Mouse (Mus musculus) stomach, embryonic 16.5 days (tissue): Measurements from ENCODE around the gene Igll1. TPM values are rescaled to one million over a fixed set of nuclear protein-coding genes. Genes with fewer than 3 reads are reported as not detected.
"Not testable (repeated sequence)": the region's sequence is repeated elsewhere in the genome, so short reads cannot be mapped to it uniquely, and the experiment has no call there.

ENCODE experiments used
- ATAC-seq: fragments of 200-750 bp; cut with Nextera tagmentation; 2 replicates; pipeline ENCODE4 v1.8.0; 2017; ENCODE audit warnings: moderate number of reproducible peaks, moderate TSS enrichment; ENCODE audit not compliant: insufficient read depth, low FRiP score
- H3K27ac ChIP-seq: fragments of 300-500 bp; sonication (generic); 2 replicates; pipeline ENCODE4 v1.5.1; 2014; ENCODE audit warnings: low read length
- H3K27me3 ChIP-seq: fragments of 300-500 bp; sonication (generic); 2 replicates; pipeline ENCODE4 v1.6.1; 2014; ENCODE audit warnings: low read length, control low read depth, mixed read lengths; ENCODE audit not compliant: control insufficient read depth, insufficient read depth
- H3K36me3 ChIP-seq: fragments of 300-500 bp; sonication (generic); 2 replicates; pipeline ENCODE4 v1.6.1; 2014; ENCODE audit warnings: low read length; ENCODE audit not compliant: control insufficient read depth, insufficient read depth
- H3K4me1 ChIP-seq: fragments of 300-500 bp; sonication (generic); 2 replicates; pipeline ENCODE4 v1.6.1; 2014; ENCODE audit warnings: low read length, control low read depth, mixed read lengths; ENCODE audit not compliant: control insufficient read depth, insufficient read depth
- H3K4me2 ChIP-seq: fragments of 300-500 bp; sonication (generic); 2 replicates; pipeline ENCODE4 v1.6.1; 2014; ENCODE audit warnings: low read depth, low read length, mixed read lengths
- H3K4me3 ChIP-seq: fragments of 300-500 bp; sonication (generic); replicated peaks from 2 replicates; pipeline ENCODE4 v1.5.1; 2014; ENCODE audit warnings: mild to moderate bottlenecking, low read length
- H3K9ac ChIP-seq: fragments of 300-500 bp; sonication (generic); 2 replicates; pipeline ENCODE4 v1.6.1; 2014; ENCODE audit warnings: low read length
- H3K9me3 ChIP-seq: fragments of 300-500 bp; sonication (generic); replicated peaks from 2 replicates; pipeline ENCODE4 v1.6.1; 2016; ENCODE audit warnings: low read length, control low read depth; ENCODE audit not compliant: control insufficient read depth
- WGBS: fragments of 180-500 bp; shearing (Covaris S2); extraction: QIAGEN DNeasy Blood & Tissue Kit; methylation state at CpG from one replicate; pipeline ENCODE4 v1.1.7; 2014; 5-methylcytosine and 5-hydroxymethylcytosine counted together
- polyA plus RNA-seq: library from polyadenylated mRNA; unstranded; fragments of >200 nt; fragmentation: Nextera tagmentation; extraction: Ambion mirVana; gene quantifications from 2 replicates; pipeline ENCODE4 v1.2.1, GENCODE M21; 2015

The Igll1 gene
- polyA plus RNA-seq, 1 experiment from 2014 or later = 2.3 TPM

GRCm38 (mm10) chr16:16856731-16857476, 6.9 kb downstream of the Igll1 start:
- 70% methylated on average over 13 of the region's 13 CpGs for WGBS
- Histone ChIP-seq H3K27ac (no peak overlapping the region), H3K9me3 (no peaks in the 10 kb centered on the region), H3K27me3 (no peaks in the 10 kb centered on the region), H3K4me3 (no peak overlapping the region), H3K9ac (no peak overlapping the region), H3K36me3 (no peaks in the 10 kb centered on the region), H3K4me1 (no peaks in the 10 kb centered on the region), H3K4me2 (no peak overlapping the region)
- no peak for ATAC-seq

- not testable (repeated sequence) for H3K27me3 ChIP-seq, H3K9me3 ChIP-seq, H3K4me1 ChIP-seq, H3K27ac ChIP-seq, H3K36me3 ChIP-seq, H3K4me3 ChIP-seq, H3K4me2 ChIP-seq, H3K9ac ChIP-seq, ATAC-seq
- 84% methylated on average over 9 of the region's 9 CpGs for WGBS
Measured at GRCm38 (mm10) chr16:16856054-16856453, 7.7 kb downstream of the Igll1 start.

GRCm38 (mm10) chr16:16855541-16855940, 8.2 kb downstream of the Igll1 start:
- Histone ChIP-seq H3K27ac (no peak overlapping the region), H3K9me3 (no peaks in the 10 kb centered on the region), H3K4me1 (no peaks in the 10 kb centered on the region), H3K4me3 (no peak overlapping the region), H3K4me2 (no peak overlapping the region), H3K36me3 (no peaks in the 10 kb centered on the region), H3K9ac (no peak overlapping the region), H3K27me3 (no peaks in the 10 kb centered on the region)
- WGBS = 88% methylated on average over 1 of the region's 1 CpGs
- ATAC-seq = no peak

- ATAC-seq = no peak
- Histone ChIP-seq H3K36me3 (no peaks in the 10 kb centered on the region), H3K27ac (no peak overlapping the region), H3K4me2 (no peak overlapping the region), H3K9ac (no peak overlapping the region), H3K4me1 (no peaks in the 10 kb centered on the region), H3K4me3 (no peak overlapping the region), H3K27me3 (no peaks in the 10 kb centered on the region), H3K9me3 (no peaks in the 10 kb centered on the region)
- WGBS = 24% methylated on average over 6 of the region's 6 CpGs
Measured at GRCm38 (mm10) chr16:16854836-16855235, 8.9 kb downstream of the Igll1 start.

- H3K27me3 ChIP-seq = no peaks in the 10 kb centered on the region
- no peaks in the 10 kb centered on the region for H3K36me3 ChIP-seq
- H3K4me2 ChIP-seq = no peak overlapping the region
- H3K9ac ChIP-seq = no peak overlapping the region
- ATAC-seq = no peak
- no peaks in the 10 kb centered on the region for H3K9me3 ChIP-seq
- no peak overlapping the region for H3K4me3 ChIP-seq
- WGBS = 80% methylated on average over 3 of the region's 3 CpGs
- H3K4me1 ChIP-seq = no peaks in the 10 kb centered on the region
- no peak overlapping the region for H3K27ac ChIP-seq
Measured at GRCm38 (mm10) chr16:16852411-16852810, 11.4 kb downstream of the Igll1 start.

GRCm38 (mm10) chr16:16849196-16849595, 14.6 kb downstream of the Igll1 start:
- no peak overlapping the region for H3K4me2 ChIP-seq
- no peak for ATAC-seq
- H3K36me3 ChIP-seq = no peaks in the 10 kb centered on the region
- H3K4me1 ChIP-seq = no peaks in the 10 kb centered on the region
- no peaks in the 10 kb centered on the region for H3K9me3 ChIP-seq
- no peak overlapping the region for H3K4me3 ChIP-seq
- no peaks in the 10 kb centered on the region for H3K27me3 ChIP-seq
- H3K9ac ChIP-seq = no peak overlapping the region
- H3K27ac ChIP-seq = no peak overlapping the region

- no peaks in the 10 kb centered on the region for H3K27me3 ChIP-seq
- no peak for ATAC-seq
- H3K9ac ChIP-seq = no peak overlapping the region
- WGBS = 83% methylated on average over 3 of the region's 3 CpGs
- H3K4me2 ChIP-seq = no peak overlapping the region; the same call in 1 of the 2 replicates
- H3K27ac ChIP-seq = no peak overlapping the region
- no peaks in the 10 kb centered on the region for H3K4me1 ChIP-seq
- H3K9me3 ChIP-seq = no peaks in the 10 kb centered on the region
- H3K36me3 ChIP-seq = no peaks in the 10 kb centered on the region
- no peak overlapping the region for H3K4me3 ChIP-seq
Measured at GRCm38 (mm10) chr16:16829671-16830070, 34.1 kb downstream of the Igll1 start.

- peak within 1 kb of the TSS; percentile 55 for H3K9ac ChIP-seq
- H3K4me1 ChIP-seq = no peaks in the 10 kb centered on the region
- H3K27me3 ChIP-seq = no peaks in the 10 kb centered on the region
- H3K36me3 ChIP-seq = no peaks in the 10 kb centered on the region
- H3K4me3 ChIP-seq = peak within 1 kb of the TSS; percentile 50
- 8% methylated on average over 33 of the region's 33 CpGs for WGBS
- H3K9me3 ChIP-seq = no peaks in the 10 kb centered on the region
- peak within 1 kb of the TSS; percentile 83 for H3K4me2 ChIP-seq
- peak; percentile 50; the same call in 1 of the 2 replicates for ATAC-seq
- no peak within 1 kb of the TSS for H3K27ac ChIP-seq
Measured at GRCm38 (mm10) chr16:16828757-16829615, 34.8 kb downstream of the Igll1 start, which contains the start of gene Spag6l. Gene Spag6l (minus strand): TSS chr16:16829456.

GRCm38 (mm10) chr16:16826223-16826622, 37.6 kb downstream of the Igll1 start:
- Histone ChIP-seq H3K4me2 (no peak overlapping the region), H3K9me3 (no peaks in the 10 kb centered on the region), H3K9ac (no peak overlapping the region), H3K4me3 (no peak overlapping the region), H3K36me3 (no peaks in the 10 kb centered on the region), H3K4me1 (no peaks in the 10 kb centered on the region), H3K27me3 (no peaks in the 10 kb centered on the region), H3K27ac (no peak overlapping the region)
- ATAC-seq = no peak
- 86% methylated on average over 2 of the region's 2 CpGs for WGBS
